Mouse (Mus musculus): ENCODE measurements around the gene Chrne. TPM values are rescaled to one million over a fixed set of nuclear protein-coding genes. Genes with fewer than 3 reads are reported as not detected.
A peak's percentile ranks its signal among the peaks of the same experiment; 100 is the strongest.

The Chrne gene
- total and polyA plus RNA-seq, 2 experiments from 2014 or later: 0.59 to 4.5 TPM

DNA sequence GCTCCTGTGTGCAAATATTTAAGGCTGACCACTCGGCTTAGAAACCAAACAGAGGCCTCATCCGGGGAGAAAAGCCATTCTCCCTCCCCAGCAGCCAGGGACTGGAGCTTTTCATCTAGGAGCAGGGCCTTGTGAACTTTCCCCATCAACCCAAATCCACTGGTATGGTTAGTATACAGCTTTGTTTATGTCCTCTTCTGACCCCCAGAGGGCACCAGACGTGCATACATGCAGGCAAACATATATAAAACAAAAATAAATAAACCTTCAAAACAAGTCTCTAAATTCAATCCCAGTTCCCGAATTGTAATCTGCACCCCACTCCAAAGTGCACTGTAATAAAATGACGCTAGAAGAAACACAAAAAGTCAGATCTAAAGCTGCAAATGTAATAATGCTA, 10.5 kb upstream of the Chrne start:
- no peak overlapping the region for H3K9ac ChIP-seq (replicated peaks; ENCODE audit: low read length)
- ATAC-seq (no peak), DNase-seq (ENCODE audit: low spot score) (peak; percentile 23)
- H3K36me3 ChIP-seq (ENCODE audit: insufficient read depth, low read length): no peaks in the 10 kb centered on the region
- no peaks in the 10 kb centered on the region for H3K9me3 ChIP-seq (ENCODE audit: low read length)
- H3K4me2 ChIP-seq (ENCODE audit: low read depth, low read length): no peak overlapping the region
- H3K27ac ChIP-seq: no peak overlapping the region
- H3K27me3 ChIP-seq (ENCODE audit: insufficient read depth, low read length): no peaks in the 10 kb centered on the region
- WGBS: 55% methylated on average over 5 of the region's 5 CpGs
- no peak overlapping the region for H3K4me3 ChIP-seq (ENCODE audit: low read length)
- peak; percentile 52 for TF ChIP-seq CTCF (IDR thresholded peaks at IDR 0.05; ENCODE audit: low read depth)
- no peaks in the 10 kb centered on the region for H3K4me1 ChIP-seq (ENCODE audit: insufficient read depth, low read length)

DNA sequence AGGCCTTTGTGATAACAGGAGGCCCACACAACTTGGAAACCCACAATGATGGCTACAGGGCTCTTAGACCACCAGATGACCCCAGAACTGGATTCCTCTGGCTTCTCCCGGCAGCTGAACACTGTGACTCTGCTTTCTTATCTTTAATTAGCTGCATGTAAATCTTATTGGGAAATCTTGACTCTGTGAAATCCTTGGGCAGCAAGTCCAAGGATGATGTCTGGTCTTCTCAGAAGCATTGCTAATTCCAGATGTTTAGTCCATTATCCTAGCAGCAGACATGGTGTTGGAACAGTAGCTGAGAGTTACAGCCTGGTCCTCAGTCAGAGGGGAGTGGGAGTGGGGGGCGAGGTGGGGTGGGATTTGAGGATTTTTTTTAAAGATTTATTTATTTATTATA, 9.4 kb upstream of the Chrne start:
- Histone ChIP-seq H3K9me3 (ENCODE audit: low read length) (no peaks in the 10 kb centered on the region), H3K4me3 (ENCODE audit: low read length) (no peak overlapping the region), H3K27me3 (ENCODE audit: insufficient read depth, low read length) (no peaks in the 10 kb centered on the region), H3K4me2 (ENCODE audit: low read depth, low read length) (no peak overlapping the region), H3K27ac (no peak overlapping the region), H3K4me1 (ENCODE audit: insufficient read depth, low read length) (no peaks in the 10 kb centered on the region), H3K36me3 (ENCODE audit: insufficient read depth, low read length) (no peaks in the 10 kb centered on the region), H3K9ac (replicated peaks; ENCODE audit: low read length) (no peak overlapping the region)
- no peak for TF ChIP-seq CTCF (IDR thresholded peaks at IDR 0.05; ENCODE audit: low read depth)
- 76% methylated on average over 2 of the region's 2 CpGs for WGBS
- ATAC-seq (no peak), DNase-seq (ENCODE audit: low spot score) (no peak)

DNA sequence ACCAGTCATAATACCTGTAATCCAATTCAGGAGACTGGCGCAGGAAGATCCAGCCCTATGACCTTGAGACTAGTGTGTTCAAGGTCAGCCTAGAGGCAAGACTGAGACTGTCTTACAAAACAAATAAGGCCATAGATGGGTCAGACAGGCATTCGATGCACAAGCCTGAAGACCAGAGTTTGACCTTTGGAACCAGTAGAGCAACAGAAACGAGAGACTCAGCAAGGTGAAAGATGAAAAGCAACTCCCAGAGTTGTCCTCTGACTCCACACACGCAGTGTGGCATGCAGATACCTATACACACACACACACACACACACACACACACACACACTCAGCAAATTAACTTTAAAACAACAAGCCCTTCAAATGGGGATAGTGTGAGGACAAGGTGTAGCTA, 7.9 kb upstream of the Chrne start:
- DNase-seq (ENCODE audit: low spot score): no peak
- no peaks in the 10 kb centered on the region for H3K27me3 ChIP-seq (ENCODE audit: insufficient read depth, low read length)
- ATAC-seq: no peak
- H3K36me3 ChIP-seq (ENCODE audit: insufficient read depth, low read length): no peaks in the 10 kb centered on the region
- TF ChIP-seq CTCF (IDR thresholded peaks at IDR 0.05; ENCODE audit: low read depth): no peak
- H3K4me3 ChIP-seq (ENCODE audit: low read length): no peak overlapping the region
- no peak overlapping the region for H3K27ac ChIP-seq
- no peak overlapping the region for H3K4me2 ChIP-seq (ENCODE audit: low read depth, low read length)
- no peak overlapping the region for H3K9ac ChIP-seq (replicated peaks; ENCODE audit: low read length)
- H3K9me3 ChIP-seq (ENCODE audit: low read length): no peaks in the 10 kb centered on the region
- 74% methylated on average over 4 of the region's 4 CpGs for WGBS
- H3K4me1 ChIP-seq (ENCODE audit: insufficient read depth, low read length): no peaks in the 10 kb centered on the region

GRCm38 (mm10) chr11:70625473-70625872, 6.5 kb upstream of the Chrne start:
- ATAC-seq: no peak
- H3K9ac ChIP-seq (replicated peaks; ENCODE audit: low read length): no peak overlapping the region
- DNase-seq (ENCODE audit: low spot score): peak; percentile 60
- H3K36me3 ChIP-seq (ENCODE audit: insufficient read depth, low read length): no peaks in the 10 kb centered on the region
- no peaks in the 10 kb centered on the region for H3K9me3 ChIP-seq (ENCODE audit: low read length)
- no peak overlapping the region for H3K4me2 ChIP-seq (ENCODE audit: low read depth, low read length)
- no peak overlapping the region for H3K4me3 ChIP-seq (ENCODE audit: low read length)
- WGBS: 38% methylated on average over 4 of the region's 4 CpGs
- H3K27me3 ChIP-seq (ENCODE audit: insufficient read depth, low read length): no peaks in the 10 kb centered on the region
- no peak overlapping the region for H3K27ac ChIP-seq
- H3K4me1 ChIP-seq (ENCODE audit: insufficient read depth, low read length): no peaks in the 10 kb centered on the region
- peak; percentile 73 for TF ChIP-seq CTCF (IDR thresholded peaks at IDR 0.05; ENCODE audit: low read depth)

GRCm38 (mm10) chr11:70623053-70623742, 4.2 kb upstream of the Chrne start:
- 79% methylated on average over 10 of the region's 10 CpGs for WGBS
- no peaks in the 10 kb centered on the region for H3K27me3 ChIP-seq (ENCODE audit: insufficient read depth, low read length)

GRCm38 (mm10) chr11:70621972-70622814, 3.2 kb upstream of the Chrne start:
- Histone ChIP-seq H3K36me3 (ENCODE audit: insufficient read depth, low read length) (no peaks in the 10 kb centered on the region), H3K4me1 (ENCODE audit: insufficient read depth, low read length) (no peaks in the 10 kb centered on the region), H3K9me3 (ENCODE audit: low read length) (no peaks in the 10 kb centered on the region), H3K27ac (no peak overlapping the region), H3K9ac (replicated peaks; ENCODE audit: low read length) (no peak overlapping the region), H3K27me3 (ENCODE audit: insufficient read depth, low read length) (no peaks in the 10 kb centered on the region), H3K4me2 (ENCODE audit: low read depth, low read length) (no peak overlapping the region), H3K4me3 (ENCODE audit: low read length) (no peak overlapping the region)
- no peak for ATAC-seq
- DNase-seq (ENCODE audit: low spot score): no peak
- WGBS: 34% methylated on average over 7 of the region's 7 CpGs
- no peak for TF ChIP-seq CTCF (IDR thresholded peaks at IDR 0.05; ENCODE audit: low read depth)

More at GRCm38 (mm10) chr11:70623053-70623742, 4.2 kb upstream of the Chrne start:
- Histone ChIP-seq H3K36me3 (ENCODE audit: insufficient read depth, low read length) (no peaks in the 10 kb centered on the region), H3K4me2 (ENCODE audit: low read depth, low read length) (no peak overlapping the region), H3K4me3 (ENCODE audit: low read length) (no peak overlapping the region), H3K4me1 (ENCODE audit: insufficient read depth, low read length) (no peaks in the 10 kb centered on the region), H3K9me3 (ENCODE audit: low read length) (no peaks in the 10 kb centered on the region), H3K27ac (no peak overlapping the region), H3K9ac (replicated peaks; ENCODE audit: low read length) (no peak overlapping the region)
- DNase-seq (ENCODE audit: low spot score): no peak
- peak; percentile 35 for TF ChIP-seq CTCF (IDR thresholded peaks at IDR 0.05; ENCODE audit: low read depth)
- no peak for ATAC-seq

Data from hindbrain, postnatal 0 days (tissue).